Mouse (Mus musculus) megakaryocyte, embryonic 14.5 days (primary cell): ENCODE measurements around the gene Lrch3.

Experiments
- FLI1 ChIP-seq: IDR thresholded peaks from 2 replicates; pipeline ENCODE4 v1.6.1; 2012; ENCODE audit warnings: low read length, inconsistent platforms, mixed read lengths
- GATA1 ChIP-seq: IDR thresholded peaks from 3 replicates; pipeline ENCODE4 v1.6.1; 2012; ENCODE audit warnings: mixed read lengths, low read length, inconsistent platforms, borderline replicate concordance

DNA sequence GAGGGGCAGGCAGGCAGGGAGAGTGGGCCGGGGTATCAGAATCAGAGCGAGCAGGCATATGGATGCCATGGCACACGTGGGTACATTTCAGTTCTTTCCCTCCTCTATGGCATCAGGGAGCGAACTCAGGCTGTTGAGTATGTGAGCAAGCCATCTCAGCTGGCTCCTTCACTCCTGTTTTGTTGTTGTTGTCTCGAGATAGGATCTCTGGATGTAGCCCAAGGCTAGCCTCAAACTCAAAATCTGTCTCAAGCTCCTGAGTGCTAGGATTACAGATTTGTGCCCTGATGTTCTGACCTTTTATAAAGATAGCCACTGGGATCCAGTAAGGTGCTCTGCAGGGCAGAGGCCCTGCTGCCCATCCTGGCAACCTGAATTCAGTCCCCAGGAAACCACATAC lies 34.8 kb downstream of the Lrch3 start:
- TF ChIP-seq GATA1 (no peak), FLI1 (no peak)
